Mouse (Mus musculus): Measurements from ENCODE around the gene Heatr9. TPM values are rescaled to one million over a fixed set of nuclear protein-coding genes. Genes with fewer than 3 reads are reported as not detected.
"Not testable (repeated sequence)": the region's sequence is repeated elsewhere in the genome, so short reads cannot be mapped to it uniquely, and the experiment has no call there.

The Heatr9 gene
- total RNA-seq (2021), result not detected

GRCm38 (mm10) chr11:83522075-83522474 lies at the start of gene Heatr9:
Gene Heatr9, minus strand, starts transcription at chr11:83522175.
- intact Hi-C loops (cut with DNase I), result no loop called here
- DNase-seq, result no peak

DNA sequence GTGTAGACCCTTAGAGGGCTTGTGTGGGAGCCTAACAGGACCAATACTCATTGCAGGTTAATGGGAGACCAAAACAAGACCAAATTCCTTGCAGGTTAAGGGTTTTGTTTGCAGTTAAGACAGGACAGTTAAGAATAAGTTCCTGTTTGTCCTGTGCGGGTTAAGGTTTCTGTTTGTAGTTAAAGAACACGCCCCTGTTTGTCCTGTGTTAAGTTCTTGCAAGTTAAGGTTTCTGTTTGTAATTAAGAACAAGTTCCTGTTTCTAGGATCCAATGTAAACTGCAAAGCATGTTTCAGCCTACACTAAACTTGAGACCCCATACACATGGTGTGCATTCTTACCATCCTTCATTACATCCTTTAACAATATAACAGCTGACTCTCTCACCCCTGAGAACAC lies 48.2 kb upstream of the Heatr9 start:
- no peak for DNase-seq
- intact Hi-C loops (cut with DNase I), result no loop called here

GRCm38 (mm10) chr11:83569249-83569648 lies 47.3 kb upstream of the Heatr9 start:
- intact Hi-C loops (cut with DNase I), result no loop called here
- DNase-seq, result no peak

DNA sequence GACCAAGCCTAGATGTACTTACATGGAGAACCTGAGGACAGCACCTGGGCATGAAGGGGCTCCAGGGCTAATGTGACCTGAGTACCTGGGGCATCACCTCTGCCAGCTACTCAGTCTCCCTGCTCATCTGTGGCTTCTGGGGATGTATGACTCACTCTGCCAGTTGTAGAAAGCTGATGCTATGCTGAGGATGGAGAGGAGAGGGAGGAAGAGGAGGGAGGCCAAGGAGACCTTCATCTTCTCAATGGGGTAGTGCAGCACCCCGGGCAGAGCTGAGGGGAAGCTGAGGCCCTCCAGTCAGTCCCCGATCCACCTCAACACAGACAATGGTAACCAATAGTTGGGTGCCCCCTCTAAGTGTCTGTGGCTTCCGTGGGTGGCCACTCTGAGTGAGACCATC lies 46.8 kb upstream of the Heatr9 start:
- no peak for DNase-seq
- intact Hi-C loops (cut with DNase I), result no loop called here

DNA sequence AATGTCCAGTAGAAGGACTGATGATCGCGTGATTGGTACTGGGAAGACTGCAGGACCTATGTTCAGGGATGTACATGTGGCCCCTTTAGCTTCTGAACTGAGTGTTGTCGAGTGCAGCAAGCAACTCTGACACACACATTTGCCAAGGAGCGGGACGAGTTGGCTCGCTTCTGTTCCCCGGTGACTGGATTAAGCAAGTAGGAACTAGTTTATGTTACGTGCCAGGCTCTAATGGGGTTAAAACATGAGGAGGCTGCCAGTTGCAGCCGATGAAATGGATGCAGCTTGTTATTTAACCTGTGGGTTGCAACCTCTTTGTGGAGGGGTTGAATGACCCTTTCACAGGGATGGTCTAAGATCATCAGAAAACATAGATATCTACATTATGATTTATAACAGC lies 46.1 kb upstream of the Heatr9 start:
- DNase-seq, result no peak
- intact Hi-C loops (cut with DNase I), result no loop called here

DNA sequence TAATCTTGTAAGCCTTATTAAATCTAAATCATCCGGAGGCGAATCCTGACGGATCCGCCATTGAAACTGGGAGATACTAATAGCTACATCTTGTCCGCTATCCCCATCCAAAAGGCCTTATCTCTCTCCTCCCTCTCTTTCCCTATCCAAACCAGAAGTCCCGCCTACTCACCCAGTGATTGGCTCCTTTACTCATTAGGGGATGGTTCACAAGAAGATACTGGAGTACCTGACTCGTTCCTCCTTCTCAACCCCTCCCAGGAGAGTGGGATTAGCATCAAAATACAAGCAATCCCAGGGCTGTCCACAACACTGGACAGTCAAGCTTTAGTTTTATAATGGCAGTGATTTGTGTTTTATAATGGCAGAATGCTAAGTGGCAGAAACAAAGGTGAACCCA lies 45.3 kb upstream of the Heatr9 start:
- intact Hi-C loops (cut with DNase I), result no loop called here
- DNase-seq, result no peak

GRCm38 (mm10) chr11:83566617-83567016 lies 44.6 kb upstream of the Heatr9 start:
- intact Hi-C loops (cut with DNase I), result no loop called here
- no peak for DNase-seq

GRCm38 (mm10) chr11:83563754-83564153 lies 41.8 kb upstream of the Heatr9 start:
- intact Hi-C loops (cut with DNase I), result no loop called here

GRCm38 (mm10) chr11:83562311-83562887 lies 40.4 kb upstream of the Heatr9 start:
- intact Hi-C loops (cut with DNase I), result no loop called here
- DNase-seq, result no peak

More at GRCm38 (mm10) chr11:83563754-83564153, 41.8 kb upstream of the Heatr9 start:
- no peak for DNase-seq

GRCm38 (mm10) chr11:83560405-83560804 lies 38.4 kb upstream of the Heatr9 start:
- intact Hi-C loops (cut with DNase I), result no loop called here
- no peak for DNase-seq

DNA sequence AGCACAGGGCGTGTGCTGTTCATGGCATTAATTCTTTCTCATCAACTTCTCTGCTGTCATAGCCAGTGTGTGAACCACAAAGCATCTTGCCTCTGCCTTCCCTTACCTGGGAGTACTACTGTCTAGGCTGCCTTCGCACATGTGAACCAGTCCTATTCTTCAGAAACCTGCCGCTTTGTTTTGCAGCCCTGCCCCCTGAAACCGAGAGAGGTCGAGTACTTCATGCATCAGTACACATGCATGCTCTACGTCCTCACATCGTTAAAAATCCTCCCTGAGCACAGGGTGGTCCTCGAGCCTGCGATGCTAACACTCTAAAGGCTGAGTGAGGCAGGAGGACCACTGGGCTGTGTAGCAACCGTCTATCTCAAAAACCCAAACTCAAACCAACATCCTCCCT lies 35.1 kb upstream of the Heatr9 start:
- no peak for DNase-seq
- intact Hi-C loops (cut with DNase I), result loop anchor here (2.0 kb wide), 1 partner anchor 76 kb away; no protein-coding TSS in a partner anchor

DNA sequence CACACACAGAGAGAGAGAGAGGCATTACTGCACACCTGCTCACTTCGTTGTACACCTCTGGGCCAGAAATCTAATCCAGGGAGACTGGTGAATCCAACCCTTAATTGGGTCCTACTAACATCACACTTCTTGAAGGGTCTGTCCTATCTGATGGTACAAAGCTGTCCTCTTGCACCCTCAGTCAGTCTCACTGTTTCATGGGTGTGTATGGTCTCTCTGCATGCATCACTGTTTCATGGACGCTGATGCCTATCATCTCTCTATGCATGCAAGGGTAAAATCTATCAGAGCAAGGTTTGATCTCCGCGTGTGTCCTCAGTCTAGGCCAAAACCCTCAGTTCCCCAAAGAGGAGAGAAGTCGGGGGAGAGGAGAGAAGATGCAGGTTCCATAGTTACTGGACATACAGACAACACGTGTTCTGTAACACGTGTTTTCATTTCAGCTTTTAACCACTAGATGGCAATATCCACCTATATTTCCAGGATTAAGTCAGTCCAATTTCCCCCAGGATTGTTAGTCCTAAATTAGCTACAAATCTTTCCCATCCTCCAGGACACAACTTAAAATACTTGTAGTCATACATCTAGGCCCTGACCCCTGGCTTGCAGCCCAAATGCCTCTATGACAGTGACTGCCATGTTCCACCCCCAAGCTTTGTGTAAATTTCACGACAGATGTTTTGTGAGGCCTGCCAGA lies 34.3 kb upstream of the Heatr9 start:
- DNase-seq, result peak; percentile 24 to 49
- intact Hi-C loops (cut with DNase I), result loop anchor here (1.0 to 2.0 kb wide), 3 partner anchors 77 to 183 kb away; no protein-coding TSS in a partner anchor

DNA sequence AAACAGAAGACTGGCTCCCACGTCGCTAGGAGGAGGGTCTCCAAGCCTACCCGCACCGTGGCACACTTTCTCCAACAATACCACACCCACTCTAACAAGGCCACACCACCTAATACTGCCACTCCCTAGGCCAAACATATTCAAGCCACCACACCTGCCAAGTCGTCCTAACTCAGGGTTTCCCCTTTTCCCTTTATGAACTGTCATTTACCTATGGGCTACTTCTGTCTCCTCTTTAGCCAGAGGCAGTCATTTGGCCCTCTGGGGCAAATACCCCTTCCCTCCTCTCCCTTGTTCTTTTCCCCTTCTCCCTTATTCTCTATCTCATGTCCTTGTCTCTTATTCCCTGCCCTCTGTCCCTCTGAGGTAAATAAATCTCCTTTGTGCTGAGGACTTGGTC lies 29.7 kb upstream of the Heatr9 start:
- no peak for DNase-seq
- intact Hi-C loops (cut with DNase I), result no loop called here

- DNase-seq; intact Hi-C loops (cut with DNase I): not testable (repeated sequence)
Measured at GRCm38 (mm10) chr11:83551037-83551436, 29.1 kb upstream of the Heatr9 start.

DNA sequence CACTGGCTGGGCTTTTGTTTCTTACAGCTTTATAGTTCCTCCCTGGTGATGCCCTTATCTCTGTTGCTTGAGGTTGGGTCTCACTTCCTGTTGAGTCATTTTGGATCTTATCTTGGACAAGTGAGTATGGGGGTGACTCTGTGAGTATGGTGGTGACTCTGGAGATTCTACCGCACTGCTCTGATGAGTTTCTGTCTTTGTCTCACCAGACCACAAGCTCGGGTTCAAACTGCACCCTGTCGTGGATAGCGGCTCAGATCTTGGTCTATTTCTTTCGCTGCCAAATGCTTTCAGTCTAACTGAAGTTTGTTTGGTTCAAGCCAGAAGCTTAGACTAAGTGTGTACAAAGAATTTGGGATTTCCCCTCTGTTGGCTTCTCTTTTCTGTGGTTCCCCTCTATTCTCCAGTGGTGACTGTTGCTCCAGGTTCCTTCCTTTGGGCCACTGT lies 28.2 kb upstream of the Heatr9 start:
- no peak for DNase-seq
- intact Hi-C loops (cut with DNase I), result no loop called here

- intact Hi-C loops (cut with DNase I), result no loop called here
- DNase-seq, result no peak
Measured at GRCm38 (mm10) chr11:83544214-83544613, 22.2 kb upstream of the Heatr9 start.

DNA sequence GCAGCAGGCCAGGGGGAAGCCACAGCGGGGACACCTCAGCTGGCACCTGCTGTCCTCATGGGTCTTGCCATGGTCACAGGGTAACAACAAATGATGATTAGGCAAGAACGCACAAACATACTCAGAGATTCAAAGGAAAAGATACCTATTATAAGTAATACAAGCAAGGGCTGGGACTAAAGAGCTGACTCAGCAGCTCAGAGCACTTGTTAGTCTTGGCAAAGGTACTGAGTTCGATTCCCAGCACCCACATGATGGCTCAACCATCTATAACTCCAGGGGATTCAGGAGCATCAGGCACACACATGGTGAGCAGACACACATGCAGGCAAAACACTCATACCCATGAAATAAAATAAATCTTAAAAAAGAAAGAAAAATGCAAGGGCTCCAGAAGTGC lies 19.4 kb upstream of the Heatr9 start:
- intact Hi-C loops (cut with DNase I), result no loop called here
- DNase-seq, result no peak

DNA sequence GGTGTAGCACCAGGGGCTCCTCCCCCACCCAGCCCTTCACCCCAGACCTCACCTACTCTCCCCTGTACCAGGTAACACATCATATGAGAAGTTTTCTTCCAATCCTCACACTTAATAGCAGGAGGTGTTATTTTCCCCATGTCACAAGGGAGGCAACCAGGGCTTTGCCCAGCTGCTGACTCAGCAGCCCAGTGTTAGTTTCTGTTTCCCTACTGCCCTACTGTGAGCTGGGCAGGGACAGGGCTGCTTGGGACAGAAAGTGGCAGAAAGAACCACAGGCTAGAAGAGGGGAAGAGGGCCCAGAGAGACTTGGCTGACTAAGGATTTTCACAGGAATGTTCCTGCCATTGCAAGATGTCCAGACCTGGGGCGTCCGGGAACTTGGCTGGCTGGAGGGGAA lies 19.0 kb upstream of the Heatr9 start:
- no peak for DNase-seq
- intact Hi-C loops (cut with DNase I), result no loop called here

DNA sequence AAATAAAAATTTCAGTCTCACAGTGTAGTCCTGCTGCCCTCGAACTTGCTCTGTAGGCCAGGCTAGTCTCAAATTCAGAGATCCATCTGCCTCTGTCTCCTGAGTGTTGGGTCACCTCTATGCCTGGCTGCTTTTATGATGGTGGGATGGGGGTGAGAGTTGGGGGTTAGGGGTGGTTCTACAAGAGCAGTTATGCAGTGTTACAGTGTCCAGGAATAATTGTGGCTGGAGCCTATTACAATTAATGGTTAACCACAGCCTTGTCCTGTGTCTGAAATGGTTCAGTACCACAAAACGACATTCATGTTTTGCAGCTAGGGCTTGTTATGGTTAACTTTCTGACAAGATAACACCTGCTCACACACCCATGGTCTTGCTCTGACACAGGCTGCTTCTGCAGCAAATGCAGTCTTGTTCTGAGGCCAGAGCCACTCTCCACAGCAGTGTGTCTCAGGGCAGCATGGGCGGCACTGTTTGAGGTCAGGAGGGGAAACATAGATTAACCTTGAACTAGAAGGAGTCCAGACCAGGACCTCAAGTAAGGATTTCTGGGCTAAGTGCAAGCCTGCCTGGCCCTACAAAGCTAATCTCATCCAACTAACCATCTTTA lies 16.8 kb upstream of the Heatr9 start:
- intact Hi-C loops (cut with DNase I), result no loop called here
- no peak for DNase-seq

DNA sequence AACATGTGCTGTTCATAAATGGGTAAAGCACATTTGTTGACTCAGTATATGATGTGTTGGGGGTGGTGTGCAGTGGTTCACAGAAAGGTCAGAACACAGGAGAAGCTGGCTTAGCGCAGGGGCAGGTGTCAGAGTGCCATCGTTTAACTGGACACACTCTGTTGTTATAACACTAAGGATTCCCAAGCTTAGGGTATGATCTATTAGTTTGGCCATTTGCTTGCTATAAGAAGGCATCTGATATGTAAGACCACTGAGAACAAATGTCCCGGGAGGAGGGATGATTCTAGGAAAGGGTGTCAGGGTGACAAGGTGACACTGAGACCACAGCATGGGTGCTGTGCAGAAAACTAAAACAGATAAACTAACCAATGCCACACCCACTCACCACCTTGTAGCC lies 14.9 kb upstream of the Heatr9 start:
- no peak for DNase-seq
- intact Hi-C loops (cut with DNase I), result no loop called here

DNA sequence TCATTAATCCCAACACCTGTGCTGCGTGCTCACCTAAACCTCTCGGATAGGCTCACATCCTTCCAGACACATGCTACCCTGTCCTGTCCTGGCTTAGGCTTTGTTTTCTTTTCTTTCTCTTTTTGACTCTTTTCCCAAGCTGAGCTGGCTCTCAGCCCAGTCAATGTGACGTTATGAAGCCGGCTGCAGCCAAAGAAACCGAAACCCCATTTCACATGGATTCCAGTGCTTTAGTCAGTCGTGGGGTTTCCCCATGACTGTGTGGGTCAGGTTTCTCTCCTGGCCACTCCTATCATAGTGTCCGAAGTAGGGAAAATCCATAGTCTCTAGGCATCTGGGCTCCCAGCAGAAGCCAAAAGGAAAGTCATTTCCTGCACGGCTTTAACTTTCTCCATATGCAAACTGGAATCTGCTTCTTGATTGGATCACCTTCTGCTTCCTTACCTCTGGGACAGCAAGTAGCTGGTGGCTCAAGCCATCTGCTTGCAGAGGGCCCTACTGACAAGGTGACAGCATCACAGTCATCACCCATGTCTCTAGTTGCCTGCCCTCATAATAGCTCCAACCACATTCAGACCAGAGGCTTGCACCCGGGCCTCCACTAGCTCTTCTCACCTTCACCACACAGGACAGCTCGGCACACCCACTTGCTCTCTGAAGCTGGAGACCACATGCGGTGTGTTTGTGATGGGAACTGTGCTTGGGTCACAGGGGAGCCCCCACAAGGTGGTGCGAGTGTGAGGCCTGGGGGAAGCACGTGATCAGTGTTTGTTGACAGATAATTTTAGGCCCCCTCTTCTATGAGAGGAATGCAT lies 12.8 kb upstream of the Heatr9 start:
- peak; percentile 76 to 79 for DNase-seq
- intact Hi-C loops (cut with DNase I), result no loop called here

Data from heart, postnatal 36 days (tissue).